Mouse (Mus musculus): ENCODE data around the gene Olfr516. TPM values are rescaled to one million over a fixed set of nuclear protein-coding genes. Genes with fewer than 3 reads are reported as not detected.

The Olfr516 gene
- total and polyA plus RNA-seq, 3 experiments: not detected

DNA sequence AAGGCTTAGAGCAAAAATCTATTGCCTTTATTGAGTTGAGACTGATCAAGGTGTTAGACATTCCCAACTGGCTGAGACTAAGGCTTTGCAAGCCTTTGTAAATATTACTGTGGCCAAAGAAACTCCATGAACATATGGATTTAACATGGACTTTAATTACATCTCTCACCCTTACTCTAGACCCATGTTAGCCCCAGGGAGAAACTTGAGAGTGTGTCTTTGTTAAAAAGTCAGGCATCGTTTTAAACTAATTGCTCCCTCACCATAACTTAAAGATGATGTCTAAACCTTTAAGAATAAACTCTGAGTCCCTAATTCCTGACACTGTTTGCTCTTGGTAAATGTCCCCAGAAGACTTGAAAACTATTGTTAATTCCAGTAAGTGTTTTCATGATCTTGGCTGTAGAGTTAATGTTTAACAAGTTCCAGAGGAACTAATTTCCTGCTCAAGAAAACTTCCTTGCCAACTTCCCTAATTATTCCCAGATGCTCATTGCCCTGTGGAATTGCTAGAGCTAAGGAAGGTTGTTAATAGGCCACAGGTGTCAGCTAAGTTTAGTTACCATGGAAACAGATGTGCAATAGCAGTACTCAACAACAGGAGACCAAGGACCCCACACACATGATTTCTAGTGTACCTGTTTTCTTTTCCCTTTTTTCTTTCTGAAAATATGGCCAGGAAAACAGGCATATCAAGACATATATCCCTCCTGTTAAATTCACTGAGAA lies 53.0 kb downstream of the Olfr516 start:
- Histone ChIP-seq H3K27ac (ENCODE audit: control insufficient read depth, low read depth, low read length) (no peak overlapping the region), H3K9ac (ENCODE audit: control insufficient read depth, low read depth, low read length, poor library complexity, severe bottlenecking) (no peak overlapping the region)

More for the DNA sequence above, 53.0 kb downstream of the Olfr516 start:
- Histone ChIP-seq H3K9me3 (replicated peaks; ENCODE audit: insufficient read depth, low read length) (no peaks in the 10 kb centered on the region), H3K4me3 (ENCODE audit: control insufficient read depth in 1 of 2, insufficient read depth in 1 of 2, low read depth in 2 of 2, low read length in 2 of 2) (no peak overlapping the region), H3K36me3 (ENCODE audit: control insufficient read depth in 1 of 2, insufficient read depth in 2 of 2, low read length in 2 of 2) (no peaks in the 10 kb centered on the region), H3K4me1 (ENCODE audit: control insufficient read depth in 1 of 2, insufficient read depth in 2 of 2, low read length in 2 of 2) (no peaks in the 10 kb centered on the region), H3K79me2 (ENCODE audit: control insufficient read depth, insufficient read depth, low read length, poor library complexity) (no peaks in the 10 kb centered on the region), H3K27me3 (ENCODE audit: control insufficient read depth in 1 of 2, insufficient read depth in 2 of 2, low read length in 2 of 2) (no peaks in the 10 kb centered on the region)
- DNase-seq (ENCODE audit: low read depth, low spot score): no peak
- TF ChIP-seq MAZ (IDR thresholded peaks at IDR 0.05; ENCODE audit: low read depth, low read length): no peak

Other genes starting within 250 kb of the Olfr516 start
- gene Olfr506, start 239.7 kb downstream of the Olfr516 start, total RNA-seq (2012; rRNA removed): not detected in 2 replicates
- gene Olfr506, start 239.7 kb downstream of the Olfr516 start, polyA plus RNA-seq (2012; ENCODE audit: insufficient read depth in 1 of 2, insufficient read length in 2 of 2, low read depth in 1 of 2, low replicate concordance in 2 of 2, missing spikeins in 1 of 2): under 1 TPM in 1 of 2 experiments, not detected in 1; 0.04 TPM
- gene Olfr507, start 228.7 kb downstream of the Olfr516 start, total RNA-seq (2012; rRNA removed): not detected in 2 replicates
- not detected for gene Olfr507, start 228.7 kb downstream of the Olfr516 start, polyA plus RNA-seq (2012; ENCODE audit: insufficient read depth in 1 of 2, insufficient read length in 2 of 2, low read depth in 1 of 2, low replicate concordance in 2 of 2, missing spikeins in 1 of 2)
- gene Olfr508, start 220.5 kb downstream of the Olfr516 start, total RNA-seq (2012; rRNA removed): not detected in 2 replicates
- not detected for gene Olfr508, start 220.5 kb downstream of the Olfr516 start, polyA plus RNA-seq (2012; ENCODE audit: insufficient read depth in 1 of 2, insufficient read length in 2 of 2, low read depth in 1 of 2, low replicate concordance in 2 of 2, missing spikeins in 1 of 2)
- gene Olfr509, start 198.6 kb downstream of the Olfr516 start, total RNA-seq (2012; rRNA removed): not detected in 2 replicates
- gene Olfr509, start 198.6 kb downstream of the Olfr516 start, polyA plus RNA-seq (2012; ENCODE audit: insufficient read depth in 1 of 2, insufficient read length in 2 of 2, low read depth in 1 of 2, low replicate concordance in 2 of 2, missing spikeins in 1 of 2): not detected
- not detected in 2 replicates for gene Olfr510, start 184.1 kb downstream of the Olfr516 start, total RNA-seq (2012; rRNA removed)
- not detected for gene Olfr510, start 184.1 kb downstream of the Olfr516 start, polyA plus RNA-seq (2012; ENCODE audit: insufficient read depth in 1 of 2, insufficient read length in 2 of 2, low read depth in 1 of 2, low replicate concordance in 2 of 2, missing spikeins in 1 of 2)
- not detected in 2 replicates for gene Olfr512, start 137.2 kb downstream of the Olfr516 start, total RNA-seq (2012; rRNA removed)
- gene Olfr512, start 137.2 kb downstream of the Olfr516 start, polyA plus RNA-seq (2012; ENCODE audit: insufficient read depth in 1 of 2, insufficient read length in 2 of 2, low read depth in 1 of 2, low replicate concordance in 2 of 2, missing spikeins in 1 of 2): not detected
- not detected in 2 replicates for gene Olfr513, start 99.6 kb downstream of the Olfr516 start, total RNA-seq (2012; rRNA removed)
- not detected for gene Olfr513, start 99.6 kb downstream of the Olfr516 start, polyA plus RNA-seq (2012; ENCODE audit: insufficient read depth in 1 of 2, insufficient read length in 2 of 2, low read depth in 1 of 2, low replicate concordance in 2 of 2, missing spikeins in 1 of 2)
- gene Olfr514, start 24.5 kb downstream of the Olfr516 start, total RNA-seq (2012; rRNA removed): not detected in 2 replicates
- not detected for gene Olfr514, start 24.5 kb downstream of the Olfr516 start, polyA plus RNA-seq (2012; ENCODE audit: insufficient read depth in 1 of 2, insufficient read length in 2 of 2, low read depth in 1 of 2, low replicate concordance in 2 of 2, missing spikeins in 1 of 2)
- not detected in 2 replicates for gene Olfr517, start 21.9 kb upstream of the Olfr516 start, total RNA-seq (2012; rRNA removed)
- gene Olfr517, start 21.9 kb upstream of the Olfr516 start, polyA plus RNA-seq (2012; ENCODE audit: insufficient read depth in 1 of 2, insufficient read length in 2 of 2, low read depth in 1 of 2, low replicate concordance in 2 of 2, missing spikeins in 1 of 2): not detected
- not detected in 2 replicates for gene Olfr518, start 34.5 kb upstream of the Olfr516 start, total RNA-seq (2012; rRNA removed)
- gene Olfr518, start 34.5 kb upstream of the Olfr516 start, polyA plus RNA-seq (2012; ENCODE audit: insufficient read depth in 1 of 2, insufficient read length in 2 of 2, low read depth in 1 of 2, low replicate concordance in 2 of 2, missing spikeins in 1 of 2): not detected
- gene Olfr519, start 43.9 kb upstream of the Olfr516 start, total RNA-seq (2012; rRNA removed): not detected in 2 replicates
- gene Olfr519, start 43.9 kb upstream of the Olfr516 start, polyA plus RNA-seq (2012; ENCODE audit: insufficient read depth in 1 of 2, insufficient read length in 2 of 2, low read depth in 1 of 2, low replicate concordance in 2 of 2, missing spikeins in 1 of 2): not detected
- 0.35 and 0.52 TPM in 2 replicates for gene Nlrp10, start 79.6 kb upstream of the Olfr516 start, total RNA-seq (2012; rRNA removed)
- gene Nlrp10, start 79.6 kb upstream of the Olfr516 start, polyA plus RNA-seq (2012; ENCODE audit: insufficient read depth in 1 of 2, insufficient read length in 2 of 2, low read depth in 1 of 2, low replicate concordance in 2 of 2, missing spikeins in 1 of 2): under 1 TPM in 1 of 2 experiments, not detected in 1; 0.53 TPM
- gene Eif3f, start 83.9 kb upstream of the Olfr516 start, total RNA-seq (2012; rRNA removed): 123 and 145 TPM in 2 replicates
- 100 to 1,000 TPM; 226 to 283 TPM for gene Eif3f, start 83.9 kb upstream of the Olfr516 start, polyA plus RNA-seq (2012; ENCODE audit: insufficient read depth in 1 of 2, insufficient read length in 2 of 2, low read depth in 1 of 2, low replicate concordance in 2 of 2, missing spikeins in 1 of 2)
- gene Tub, start 99.8 kb upstream of the Olfr516 start, total RNA-seq (2012; rRNA removed): not detected in 2 replicates
- gene Tub, start 99.8 kb upstream of the Olfr516 start, polyA plus RNA-seq (2012; ENCODE audit: insufficient read depth in 1 of 2, insufficient read length in 2 of 2, low read depth in 1 of 2, low replicate concordance in 2 of 2, missing spikeins in 1 of 2): not detected
- not detected in 2 replicates for gene Ric3, start 232.8 kb upstream of the Olfr516 start, total RNA-seq (2012; rRNA removed)
- not detected for gene Ric3, start 232.8 kb upstream of the Olfr516 start, polyA plus RNA-seq (2012; ENCODE audit: insufficient read depth in 1 of 2, insufficient read length in 2 of 2, low read depth in 1 of 2, low replicate concordance in 2 of 2, missing spikeins in 1 of 2)

Measured in MEL (cell line).